Comparison of ENCODE assay signal across 8 mouse cellular contexts in genomic region chr4:32238921-32239748, GRCm38 (mm10). TPM values are rescaled to one million over a fixed set of nuclear protein-coding genes. Genes with fewer than 3 reads are reported as not detected.
DNase-seq lines count a peak whose midpoint lies in the region; ATAC-seq and TF ChIP-seq lines count a peak whose summit lies in the region.

No protein-coding gene starts in this region.

- peak; percentile 35 for DNase-seq in 3134 (ENCODE audit: extremely low read depth, insufficient read length, low spot score)
- DNase-seq in adrenal gland, adult 18-20 months (ENCODE audit: low spot score in 2 of 2), result peak; percentile 70 to 71
- DNase-seq in embryonic facial prominence, embryonic 10.5 days (ENCODE audit: low spot score), result peak; percentile 86
- DNase-seq in heart, adult 8-10 months (ENCODE audit: low spot score), result peak; percentile 69
- DNase-seq in kidney, adult 2 months, result peak; percentile 89
- peak; percentile 17 for DNase-seq in liver, embryonic 13.5 days
- peak; percentile 76 to 80 for DNase-seq in natural killer cell, adult 2 months (ENCODE audit: low spot score in 2 of 2)

- WGBS in embryonic facial prominence, embryonic 10.5 days, result under 1% methylated on average over 100 of the region's 100 CpGs
- 1% methylated on average over 76 of the region's 100 CpGs for WGBS in kidney, adult 2 months
- under 1% methylated on average over 89 of the region's 100 CpGs for WGBS in liver, embryonic 13.5 days (ENCODE audit: insufficient replicate concordance)
- WGBS in stomach, embryonic 14.5 days, result under 1% methylated on average over 90 of the region's 100 CpGs

- no peaks in the 10 kb centered on the region for H3K9me3 ChIP-seq in embryonic facial prominence, embryonic 10.5 days
- H3K9me3 ChIP-seq in liver, embryonic 13.5 days (replicated peaks), result no peaks in the 10 kb centered on the region
- no peaks in the 10 kb centered on the region for H3K9me3 ChIP-seq in stomach, embryonic 14.5 days (ENCODE audit: control insufficient read depth, low read depth, low read length)

- peak overlapping the region; percentile 93 for H3K4me3 ChIP-seq in embryonic facial prominence, embryonic 10.5 days
- peak overlapping the region; percentile 97 for H3K4me3 ChIP-seq in kidney, adult 2 months (ENCODE audit: insufficient read depth, low read depth, low read length)
- H3K4me3 ChIP-seq in liver, embryonic 13.5 days (replicated peaks), result peak overlapping the region; percentile 75
- peak overlapping the region; percentile 85 for H3K4me3 ChIP-seq in stomach, embryonic 14.5 days (ENCODE audit: low read depth, low read length)

- H3K36me3 ChIP-seq in embryonic facial prominence, embryonic 10.5 days (replicated peaks), result no peaks in the 10 kb centered on the region
- H3K36me3 ChIP-seq in kidney, adult 2 months (ENCODE audit: control insufficient read depth, insufficient read depth, low read length), result no peaks in the 10 kb centered on the region
- H3K36me3 ChIP-seq in liver, embryonic 13.5 days, result no peaks in the 10 kb centered on the region
- H3K36me3 ChIP-seq in stomach, embryonic 14.5 days (ENCODE audit: control insufficient read depth, insufficient read depth, low read length), result no peaks in the 10 kb centered on the region

- H3K27ac ChIP-seq in embryonic facial prominence, embryonic 10.5 days (replicated peaks), result peak overlapping the region; percentile 98
- peak overlapping the region; percentile 66 for H3K27ac ChIP-seq in kidney, adult 2 months (ENCODE audit: insufficient read depth, low read depth, low read length)
- H3K27ac ChIP-seq in liver, embryonic 13.5 days, result peak overlapping the region; percentile 59
- peak overlapping the region; percentile 91 for H3K27ac ChIP-seq in stomach, embryonic 14.5 days (ENCODE audit: low read length)

- peaks cover 90% of the 10 kb centered on the region for H3K4me1 ChIP-seq in embryonic facial prominence, embryonic 10.5 days
- 0 out of 2 replicates have a peak, but pooled peaks cover 2% of the 10 kb centered on the region for H3K4me1 ChIP-seq in kidney, adult 2 months (ENCODE audit: control insufficient read depth, insufficient read depth, low read length)
- H3K4me1 ChIP-seq in liver, embryonic 13.5 days (replicated peaks), result peaks cover 27% of the 10 kb centered on the region
- peaks cover 22% of the 10 kb centered on the region for H3K4me1 ChIP-seq in stomach, embryonic 14.5 days (ENCODE audit: control insufficient read depth, insufficient read depth, low read length)

- no peak for TF ChIP-seq POLR2A in kidney, adult 2 months (IDR thresholded peaks at IDR 0.05; ENCODE audit: low read depth, low read length)

- peak overlapping the region; percentile 97 for H3K4me2 ChIP-seq in liver, embryonic 13.5 days
- H3K4me2 ChIP-seq in stomach, embryonic 14.5 days (replicated peaks; ENCODE audit: low read depth, low read length), result peak overlapping the region; percentile 91

- TF ChIP-seq CTCF in kidney, adult 2 months (conservative IDR thresholded peaks at IDR 0.05; ENCODE audit: insufficient read depth, insufficient read length, low read depth, low read length), result no peak

- ATAC-seq in liver, embryonic 13.5 days (ENCODE audit: low read depth), result peak; percentile 47
- ATAC-seq in stomach, embryonic 14.5 days (ENCODE audit: insufficient number of reproducible peaks, insufficient read depth, low FRiP score, low read depth), result peak; percentile 60

- H3K9ac ChIP-seq in liver, embryonic 13.5 days, result peak overlapping the region; percentile 71
- peak overlapping the region; percentile 73 for H3K9ac ChIP-seq in stomach, embryonic 14.5 days (replicated peaks; ENCODE audit: low read depth, low read length)

- peaks cover 20% of the 10 kb centered on the region for H3K27me3 ChIP-seq in embryonic facial prominence, embryonic 10.5 days (replicated peaks; ENCODE audit: low read depth, poor library complexity, severe bottlenecking)
- H3K27me3 ChIP-seq in kidney, adult 2 months (replicated peaks; ENCODE audit: control insufficient read depth, insufficient read depth, low read length), result no peaks in the 10 kb centered on the region
- peaks cover 82% of the 10 kb centered on the region for H3K27me3 ChIP-seq in liver, embryonic 13.5 days
- H3K27me3 ChIP-seq in stomach, embryonic 14.5 days (ENCODE audit: control insufficient read depth, insufficient read depth, low read length), result no peaks in the 10 kb centered on the region; the same call in 1 of the 2 replicates

RNA-seq across cellular contexts. Expression of gene Bach2, which starts 0.5 kb away (rescaled TPM):
- total RNA-seq in adrenal gland, adult 18-20 months (2021), result 1 to 10 TPM; 1.9 to 2.8 TPM
- 12.2 and 12.4 TPM in 2 replicates for polyA plus RNA-seq in embryonic facial prominence, embryonic 10.5 days (2016; fragmentation: Nextera tagmentation; extraction: Ambion mirVana)
- total RNA-seq in heart, adult 8-10 months (2022), result 1 to 10 TPM; 2.4 to 6.9 (median 4.2) TPM
- polyA plus RNA-seq in kidney, adult 2 months (2012; rRNA removed), result 1.9 and 2.5 TPM in 2 replicates
- 1.1 and 1.2 TPM in 2 replicates for polyA plus RNA-seq in liver, embryonic 13.5 days (2015; fragmentation: Nextera tagmentation; extraction: Ambion mirVana)
- polyA plus RNA-seq in stomach, embryonic 14.5 days (2014; fragmentation: Nextera tagmentation; extraction: Ambion mirVana), result 8.4 and 10.0 TPM in 2 replicates

Comparison
In these comparisons a context has a peak if more than half of its experiments do, and no peak if none do; other contexts are left out.
1. Peak in every context shown above with its lines: DNase-seq, ATAC-seq, H3K4me3 ChIP-seq and H3K27ac ChIP-seq.
2. DNase-seq: peak in every context shown above with its lines; median percentile 89 in kidney, adult 2 months; 86 in embryonic facial prominence, embryonic 10.5 days; 78 in natural killer cell, adult 2 months; 70 in adrenal gland, adult 18-20 months; 69 in heart, adult 8-10 months; 35 in 3134; 17 in liver, embryonic 13.5 days.